Mouse (Mus musculus): Measurements from ENCODE around the gene Carnmt1.

DNA sequence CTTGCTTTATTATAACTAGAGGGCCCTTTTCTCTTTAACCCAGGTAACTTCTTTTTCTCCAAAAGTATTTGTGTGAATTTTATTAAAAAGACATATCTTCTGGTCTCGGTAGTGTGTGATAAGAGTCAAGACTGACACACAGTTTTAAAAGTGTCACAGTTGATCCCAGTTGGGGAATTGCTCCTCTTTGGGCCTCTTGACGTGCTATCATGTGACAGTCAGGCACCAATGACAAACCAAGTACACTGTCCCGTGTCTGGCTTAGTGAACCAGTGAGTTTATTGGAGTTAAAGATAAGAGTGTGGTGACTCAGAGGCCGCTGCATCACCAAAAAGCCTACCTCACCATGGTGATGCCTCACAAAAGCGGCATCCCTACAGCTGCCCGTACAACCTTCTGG, 26.5 kb upstream of the Carnmt1 start:
- TF ChIP-seq CTCF (IDR thresholded peaks at IDR 0.05; ENCODE audit: insufficient read depth, low read depth, low read length) (no peak), POLR2A (IDR thresholded peaks at IDR 0.05; ENCODE audit: insufficient read depth, low read depth, low read length) (no peak)
